Mouse (Mus musculus): ENCODE measurements around the gene Tbpl1.

Gene Tbpl1

GRCm38 (mm10) chr10:22731272-22732093 lies at the start of gene Tbpl1:
Tbpl1 (minus strand) TSS chr10:22731938.
- peak; percentile 94 for DNase-seq (ENCODE audit: low read depth, low spot score)

- no peak for DNase-seq (ENCODE audit: low read depth, low spot score)
Observed at GRCm38 (mm10) chr10:22781466-22781865, 49.7 kb upstream of the Tbpl1 start.

GRCm38 (mm10) chr10:22777939-22778338 lies 46.2 kb upstream of the Tbpl1 start:
- no peak for DNase-seq (ENCODE audit: low read depth, low spot score)

GRCm38 (mm10) chr10:22776007-22776698 lies 44.4 kb upstream of the Tbpl1 start:
- no peak for DNase-seq (ENCODE audit: low read depth, low spot score)

GRCm38 (mm10) chr10:22775456-22775855 lies 43.7 kb upstream of the Tbpl1 start:
- DNase-seq (ENCODE audit: low read depth, low spot score), result no peak

GRCm38 (mm10) chr10:22774626-22775025 lies 42.9 kb upstream of the Tbpl1 start:
- DNase-seq (ENCODE audit: low read depth, low spot score), result no peak

- DNase-seq (ENCODE audit: low read depth, low spot score), result no peak
Observed at GRCm38 (mm10) chr10:22754240-22754639, 22.5 kb upstream of the Tbpl1 start.

- DNase-seq (ENCODE audit: low read depth, low spot score), result no peak
Observed at GRCm38 (mm10) chr10:22751175-22751682, 19.5 kb upstream of the Tbpl1 start.

GRCm38 (mm10) chr10:22746334-22747322 lies 14.9 kb upstream of the Tbpl1 start:
- no peak for DNase-seq (ENCODE audit: low read depth, low spot score)

- DNase-seq (ENCODE audit: low read depth, low spot score), result no peak
Observed at GRCm38 (mm10) chr10:22745922-22746321, 14.2 kb upstream of the Tbpl1 start.

GRCm38 (mm10) chr10:22732181-22732580 lies 443 bp upstream of the Tbpl1 start:
- no peak for DNase-seq (ENCODE audit: low read depth, low spot score)

GRCm38 (mm10) chr10:22730992-22731271 lies 806 bp downstream of the Tbpl1 start:
- no peak for DNase-seq (ENCODE audit: low read depth, low spot score)

- DNase-seq (ENCODE audit: low read depth, low spot score), result no peak
Observed at GRCm38 (mm10) chr10:22730266-22730991, 1.3 kb downstream of the Tbpl1 start.

- DNase-seq (ENCODE audit: low read depth, low spot score), result no peak
Observed at GRCm38 (mm10) chr10:22728257-22728656, 3.5 kb downstream of the Tbpl1 start.

- DNase-seq (ENCODE audit: low read depth, low spot score), result no peak
Observed at GRCm38 (mm10) chr10:22726295-22726694, 5.4 kb downstream of the Tbpl1 start.

GRCm38 (mm10) chr10:22725166-22725565 lies 6.6 kb downstream of the Tbpl1 start:
- DNase-seq (ENCODE audit: low read depth, low spot score), result no peak

- DNase-seq (ENCODE audit: low read depth, low spot score), result no peak
Observed at GRCm38 (mm10) chr10:22720781-22721529, 10.8 kb downstream of the Tbpl1 start.

GRCm38 (mm10) chr10:22718475-22718874 lies 13.3 kb downstream of the Tbpl1 start:
- DNase-seq (ENCODE audit: low read depth, low spot score), result no peak

- DNase-seq (ENCODE audit: low read depth, low spot score), result peak; percentile 20
Observed at GRCm38 (mm10) chr10:22714520-22714919, 17.2 kb downstream of the Tbpl1 start.

GRCm38 (mm10) chr10:22712955-22713354 lies 18.8 kb downstream of the Tbpl1 start:
- DNase-seq (ENCODE audit: low read depth, low spot score), result no peak

All from retina, adult 2 months (tissue).